Mouse (Mus musculus) hindbrain, embryonic 12.5 days (tissue): ENCODE results near the gene Specc1l. TPM values are rescaled to one million over a fixed set of nuclear protein-coding genes. Genes with fewer than 3 reads are reported as not detected.

Experiments used
- ATAC-seq: fragments of 200-750 bp; cut with Nextera tagmentation; 2 replicates; pipeline ENCODE4 v1.8.0; 2017; ENCODE audit warnings: moderate TSS enrichment; ENCODE audit not compliant: low FRiP score
- H3K27ac ChIP-seq: fragments of 300-500 bp; sonication (generic); 2 replicates; pipeline ENCODE4 v1.5.1; 2016; ENCODE audit warnings: mild to moderate bottlenecking
- H3K27me3 ChIP-seq: fragments of 300-500 bp; sonication (generic); 2 replicates; pipeline ENCODE4 v1.6.1; 2016; ENCODE audit warnings: mild to moderate bottlenecking
- H3K36me3 ChIP-seq: fragments of 300-500 bp; sonication (generic); 2 replicates; pipeline ENCODE4 v1.6.1; 2016; ENCODE audit warnings: mild to moderate bottlenecking
- H3K4me1 ChIP-seq: fragments of 300-500 bp; sonication (generic); 2 replicates; pipeline ENCODE4 v1.6.1; 2016
- H3K4me2 ChIP-seq: fragments of 300-500 bp; sonication (generic); replicated peaks from 2 replicates; pipeline ENCODE4 v1.6.1; 2016; ENCODE audit warnings: mild to moderate bottlenecking
- H3K4me3 ChIP-seq: fragments of 300-500 bp; sonication (generic); 2 replicates; pipeline ENCODE4 v1.5.1; 2016; ENCODE audit warnings: mild to moderate bottlenecking
- H3K9ac ChIP-seq: fragments of 300-500 bp; sonication (generic); 2 replicates; pipeline ENCODE4 v1.6.1; 2016; ENCODE audit warnings: mild to moderate bottlenecking, moderate library complexity
- H3K9me3 ChIP-seq: fragments of 300-500 bp; sonication (generic); replicated peaks from 2 replicates; pipeline ENCODE4 v1.6.1; 2016; ENCODE audit warnings: mild to moderate bottlenecking
- WGBS: fragments of 180-500 bp; shearing (Covaris S2); methylation state at CpG from one replicate; pipeline ENCODE4 v1.1.7; 2016; 5-methylcytosine and 5-hydroxymethylcytosine counted together
- polyA plus RNA-seq: library from polyadenylated mRNA; unstranded; fragments of >200 nt; fragmentation: Nextera tagmentation; extraction: Ambion mirVana; gene quantifications from 2 replicates; pipeline ENCODE4 v1.2.1, GENCODE M21; 2016

Gene Specc1l
- polyA plus RNA-seq, 1 experiment from 2014 or later = 51.4 TPM

- peaks cover 50% of the 10 kb centered on the region for H3K36me3 ChIP-seq
- H3K27ac ChIP-seq = no peak overlapping the region
- H3K9ac ChIP-seq = no peak overlapping the region
- no peak overlapping the region for H3K4me2 ChIP-seq
- H3K4me1 ChIP-seq = 0 out of 2 replicates have a peak, but pooled peaks cover 6% of the 10 kb centered on the region
- H3K9me3 ChIP-seq = no peaks in the 10 kb centered on the region
- 74% methylated on average over 6 of the region's 6 CpGs for WGBS
- H3K4me3 ChIP-seq = no peak overlapping the region
- ATAC-seq = no peak
- no peaks in the 10 kb centered on the region for H3K27me3 ChIP-seq
Measured at GRCm38 (mm10) chr10:75304413-75304812, 92.5 kb downstream of the Specc1l start.

GRCm38 (mm10) chr10:75307130-75307529 is 95.3 kb downstream of the Specc1l start:
- Histone ChIP-seq H3K4me1 (0 out of 2 replicates have a peak, but pooled peaks cover 6% of the 10 kb centered on the region), H3K4me3 (no peak overlapping the region), H3K4me2 (no peak overlapping the region), H3K27ac (no peak overlapping the region), H3K9ac (no peak overlapping the region), H3K36me3 (peaks cover 61% of the 10 kb centered on the region), H3K9me3 (no peaks in the 10 kb centered on the region), H3K27me3 (no peaks in the 10 kb centered on the region)
- 96% methylated on average over 7 of the region's 7 CpGs for WGBS
- ATAC-seq = no peak

- 0 out of 2 replicates have a peak, but pooled peaks cover 8% of the 10 kb centered on the region for H3K4me1 ChIP-seq
- H3K4me2 ChIP-seq = no peak overlapping the region
- H3K27ac ChIP-seq = no peak overlapping the region
- peaks cover 52% of the 10 kb centered on the region for H3K36me3 ChIP-seq
- no peaks in the 10 kb centered on the region for H3K9me3 ChIP-seq
- peaks cover 17% of the 10 kb centered on the region for H3K27me3 ChIP-seq
- 84% methylated on average over 7 of the region's 7 CpGs for WGBS
- H3K4me3 ChIP-seq = no peak overlapping the region
- ATAC-seq = no peak
- no peak overlapping the region for H3K9ac ChIP-seq
Measured at GRCm38 (mm10) chr10:75312361-75312760, 100.5 kb downstream of the Specc1l start.

GRCm38 (mm10) chr10:75314190-75314980 is 102.5 kb downstream of the Specc1l start:
- no peaks in the 10 kb centered on the region for H3K9me3 ChIP-seq
- ATAC-seq = no peak
- H3K27me3 ChIP-seq = peaks cover 36% of the 10 kb centered on the region
- H3K9ac ChIP-seq = no peak overlapping the region
- WGBS = 71% methylated on average over 6 of the region's 6 CpGs
- peaks cover 31% of the 10 kb centered on the region for H3K36me3 ChIP-seq
- H3K4me2 ChIP-seq = no peak overlapping the region
- H3K4me3 ChIP-seq = no peak overlapping the region
- no peak overlapping the region for H3K27ac ChIP-seq
- 0 out of 2 replicates have a peak, but pooled peaks cover 9% of the 10 kb centered on the region for H3K4me1 ChIP-seq

GRCm38 (mm10) chr10:75315756-75316155 is 103.9 kb downstream of the Specc1l start:
- WGBS = 86% methylated on average over 8 of the region's 8 CpGs
- Histone ChIP-seq H3K27ac (no peak overlapping the region), H3K9me3 (no peaks in the 10 kb centered on the region), H3K4me3 (no peak overlapping the region), H3K36me3 (peaks cover 18% of the 10 kb centered on the region), H3K4me1 (0 out of 2 replicates have a peak, but pooled peaks cover 9% of the 10 kb centered on the region), H3K27me3 (peaks cover 48% of the 10 kb centered on the region), H3K4me2 (no peak overlapping the region), H3K9ac (no peak overlapping the region)
- ATAC-seq = no peak

- peak; percentile 33 for ATAC-seq
- 6% methylated on average over 9 of the region's 9 CpGs for WGBS
- peak overlapping the region; percentile 46; the same call in 1 of the 2 replicates for H3K9ac ChIP-seq
- H3K9me3 ChIP-seq = no peaks in the 10 kb centered on the region
- peaks cover 48% of the 10 kb centered on the region for H3K27me3 ChIP-seq
- peaks cover 12% of the 10 kb centered on the region; the same call in 1 of the 2 replicates for H3K36me3 ChIP-seq
- H3K4me1 ChIP-seq = 0 out of 2 replicates have a peak, but pooled peaks cover 9% of the 10 kb centered on the region
- H3K4me3 ChIP-seq = peak overlapping the region; percentile 37
- H3K4me2 ChIP-seq = peak overlapping the region; percentile 58
- H3K27ac ChIP-seq = no peak overlapping the region
Measured at GRCm38 (mm10) chr10:75316472-75316871, 104.6 kb downstream of the Specc1l start.

GRCm38 (mm10) chr10:75316872-75316907 is 104.8 kb downstream of the Specc1l start, which contains the start of gene Adora2a:
TSS of gene Adora2a (plus strand) at chr10:75316877.
- 0% methylated on average over 4 of the region's 4 CpGs for WGBS
- Histone ChIP-seq H3K27ac (0 out of 2 replicates have a peak within 1 kb of the TSS, but pooled peaks have one; percentile 3), H3K27me3 (peaks cover 48% of the 10 kb centered on the region), H3K4me1 (0 out of 2 replicates have a peak, but pooled peaks cover 9% of the 10 kb centered on the region), H3K36me3 (peaks cover 10% of the 10 kb centered on the region; the same call in 1 of the 2 replicates), H3K9ac (peak within 1 kb of the TSS; percentile 46), H3K4me2 (peak within 1 kb of the TSS; percentile 58), H3K4me3 (peak within 1 kb of the TSS; percentile 37), H3K9me3 (no peaks in the 10 kb centered on the region)
- no peak for ATAC-seq

GRCm38 (mm10) chr10:75316908-75317761 is 105.3 kb downstream of the Specc1l start:
- peaks cover 48% of the 10 kb centered on the region for H3K27me3 ChIP-seq
- 0 out of 2 replicates have a peak, but pooled peaks cover 9% of the 10 kb centered on the region for H3K4me1 ChIP-seq
- peak; percentile 68 for ATAC-seq
- peak overlapping the region; percentile 37 for H3K4me3 ChIP-seq
- 0 out of 2 replicates have a peak, but pooled peaks cover 6% of the 10 kb centered on the region for H3K36me3 ChIP-seq
- peak overlapping the region; percentile 58 for H3K4me2 ChIP-seq
- 0 out of 2 replicates have a peak overlapping the region, but pooled peaks have one; percentile 3 for H3K27ac ChIP-seq
- peak overlapping the region; percentile 46 for H3K9ac ChIP-seq
- 2% methylated on average over 81 of the region's 81 CpGs for WGBS
- H3K9me3 ChIP-seq = no peaks in the 10 kb centered on the region

- Histone ChIP-seq H3K4me1 (0 out of 2 replicates have a peak, but pooled peaks cover 11% of the 10 kb centered on the region), H3K27me3 (peaks cover 48% of the 10 kb centered on the region), H3K4me2 (peak overlapping the region; percentile 58; the same call in 1 of the 2 replicates), H3K4me3 (no peak overlapping the region), H3K9me3 (no peaks in the 10 kb centered on the region), H3K9ac (no peak overlapping the region), H3K27ac (no peak overlapping the region), H3K36me3 (no peaks in the 10 kb centered on the region)
- 84% methylated on average over 6 of the region's 6 CpGs for WGBS
- ATAC-seq = no peak
Measured at GRCm38 (mm10) chr10:75318206-75318605, 106.3 kb downstream of the Specc1l start.

GRCm38 (mm10) chr10:75320321-75320720 is 108.4 kb downstream of the Specc1l start:
- Histone ChIP-seq H3K9ac (no peak overlapping the region), H3K9me3 (no peaks in the 10 kb centered on the region), H3K36me3 (no peaks in the 10 kb centered on the region), H3K27ac (no peak overlapping the region), H3K27me3 (peaks cover 48% of the 10 kb centered on the region), H3K4me1 (0 out of 2 replicates have a peak, but pooled peaks cover 11% of the 10 kb centered on the region), H3K4me2 (no peak overlapping the region), H3K4me3 (no peak overlapping the region)
- no peak for ATAC-seq
- 71% methylated on average over 4 of the region's 4 CpGs for WGBS

- no peak overlapping the region for H3K27ac ChIP-seq
- H3K4me3 ChIP-seq = no peak overlapping the region
- no peak overlapping the region for H3K4me2 ChIP-seq
- no peak overlapping the region for H3K9ac ChIP-seq
- no peaks in the 10 kb centered on the region for H3K36me3 ChIP-seq
- 0 out of 2 replicates have a peak, but pooled peaks cover 2% of the 10 kb centered on the region for H3K4me1 ChIP-seq
- peaks cover 24% of the 10 kb centered on the region for H3K27me3 ChIP-seq
- no peaks in the 10 kb centered on the region for H3K9me3 ChIP-seq
- WGBS = 63% methylated on average over 6 of the region's 6 CpGs
- no peak for ATAC-seq
Measured at GRCm38 (mm10) chr10:75322966-75323365, 111.1 kb downstream of the Specc1l start.

- Histone ChIP-seq H3K9ac (no peak overlapping the region), H3K4me3 (no peak overlapping the region), H3K4me1 (0 out of 2 replicates have a peak, but pooled peaks cover 2% of the 10 kb centered on the region), H3K36me3 (no peaks in the 10 kb centered on the region), H3K4me2 (no peak overlapping the region), H3K9me3 (no peaks in the 10 kb centered on the region), H3K27me3 (peaks cover 14% of the 10 kb centered on the region), H3K27ac (no peak overlapping the region)
- WGBS = 85% methylated on average over 8 of the region's 8 CpGs
- no peak for ATAC-seq
Measured at GRCm38 (mm10) chr10:75323986-75324385, 112.1 kb downstream of the Specc1l start.
